Mouse (Mus musculus) MEL (cell line): ENCODE measurements at regions not wholly inside any gene's neighbourhood (a gene's known extent, or its start where the extent isn't known, plus 50 kb on each side); places are given as distances from the start of the nearest gene placed in this dataset.

Experiments
- CTCF ChIP-seq, 3 experiments: IDR thresholded peaks in 2 of 3; conservative IDR thresholded peaks in 1 of 3; 2 replicates each; pipeline ENCODE4 v1.5.1; 2011 to 2012; ENCODE audit warnings: low read length in 3 of 3, low read depth in 2 of 3, mild to moderate bottlenecking in 2 of 3, improper control_type of control experiment in 1 of 3, inconsistent platforms in 1 of 3, mixed read lengths in 1 of 3, moderate library complexity in 1 of 3; ENCODE audit not compliant: control insufficient read depth in 1 of 3, insufficient read depth in 1 of 3, poor library complexity in 1 of 3, severe bottlenecking in 1 of 3
- POLR2A ChIP-seq, 2 experiments: IDR thresholded peaks; 2 replicates each; pipeline ENCODE4 v1.6.1; 2011 to 2012; ENCODE audit warnings: low read length in 2 of 2, mild to moderate bottlenecking in 2 of 2, control low read depth in 1 of 2, improper control_type of control experiment in 1 of 2, low read depth in 1 of 2, moderate library complexity in 1 of 2; ENCODE audit not compliant: control insufficient read depth in 1 of 2, insufficient read depth in 1 of 2, poor library complexity in 1 of 2
- RCOR1 ChIP-seq: IDR thresholded peaks from 2 replicates; pipeline ENCODE4 v1.6.1; 2012; ENCODE audit warnings: low read depth, mild to moderate bottlenecking, inconsistent platforms, low read length, improper control_type of control experiment

GRCm38 (mm10) chr15:61517265-61517664 lies 594.5 kb upstream of the A1bg start:
- TF ChIP-seq CTCF (IDR thresholded peaks at IDR 0.05 in 2 of 3, conservative IDR thresholded peaks at IDR 0.05 in 1 of 3; ENCODE audit: control insufficient read depth in 1 of 3, insufficient read depth in 1 of 3, low read depth in 2 of 3, low read length in 3 of 3, poor library complexity in 1 of 3, severe bottlenecking in 1 of 3) (no peak), POLR2A (IDR thresholded peaks at IDR 0.05; ENCODE audit: control insufficient read depth in 1 of 2, insufficient read depth in 1 of 2, low read depth in 1 of 2, low read length in 2 of 2, poor library complexity in 1 of 2) (no peak), RCOR1 (no peak)
